Mouse (Mus musculus) erythroid progenitor cell, adult 5-6 weeks (primary cell): ENCODE results near the gene Ctla2b. TPM values are rescaled to one million over a fixed set of nuclear protein-coding genes. Genes with fewer than 3 reads are reported as not detected.
"Not testable (repeated sequence)": the region's sequence is repeated elsewhere in the genome, so short reads cannot be mapped to it uniquely, and the experiment has no call there.

Experiments used
- ATAC-seq: replicated peaks from 2 replicates; pipeline ENCODE4 v1.8.0; 2016; ENCODE audit warnings: moderate number of reproducible peaks, mild to moderate bottlenecking, moderate TSS enrichment, inconsistent platforms; ENCODE audit not compliant: poor library complexity, low FRiP score, severe bottlenecking
- total RNA-seq, 2 experiments: library from RNA; stranded (forward) in 1 of 2; stranded (reverse) in 1 of 2; fragments of 150-400 nt in 1 of 2; fragments of 186-747, 209-891 nt in 1 of 2; gene quantifications; 2 replicates each; pipeline versions ENCODE4 v1.2.3 to v1.2.4; 2015 to 2017; ENCODE audit warnings: low replicate concordance in 2 of 2

The Ctla2b gene
- total RNA-seq (2015; ENCODE audit: low replicate concordance): 2.5 and 10.1 TPM in 2 replicates
- total RNA-seq (2017; ENCODE audit: low replicate concordance): 0.90 TPM in 1 of 2 replicates, not detected in the other

- ATAC-seq: no peak
These were observed at the start of gene Ctla2b for GRCm38 (mm10) chr13:60897328-60897727. Ctla2b (minus strand) TSS chr13:60897447.

- not testable (repeated sequence) for ATAC-seq
These were observed 44.6 kb upstream of the Ctla2b start, which contains the start of gene Tpbpa for GRCm38 (mm10) chr13:60941884-60942283. Tpbpa (minus strand) TSS chr13:60941984.

GRCm38 (mm10) chr13:60936500-60936901 lies 39.3 kb upstream of the Ctla2b start, which contains the start of the genes Gm49391 and Ctla2a:
Gm49391 (minus strand) TSS chr13:60936571.
Ctla2a (minus strand) TSS chr13:60936625.
- ATAC-seq: no peak

GRCm38 (mm10) chr13:60935490-60935889 lies 38.2 kb upstream of the Ctla2b start, which contains the start of gene Gm49393:
Gm49393 (minus strand) TSS chr13:60935590.
- not testable (repeated sequence) for ATAC-seq

DNA sequence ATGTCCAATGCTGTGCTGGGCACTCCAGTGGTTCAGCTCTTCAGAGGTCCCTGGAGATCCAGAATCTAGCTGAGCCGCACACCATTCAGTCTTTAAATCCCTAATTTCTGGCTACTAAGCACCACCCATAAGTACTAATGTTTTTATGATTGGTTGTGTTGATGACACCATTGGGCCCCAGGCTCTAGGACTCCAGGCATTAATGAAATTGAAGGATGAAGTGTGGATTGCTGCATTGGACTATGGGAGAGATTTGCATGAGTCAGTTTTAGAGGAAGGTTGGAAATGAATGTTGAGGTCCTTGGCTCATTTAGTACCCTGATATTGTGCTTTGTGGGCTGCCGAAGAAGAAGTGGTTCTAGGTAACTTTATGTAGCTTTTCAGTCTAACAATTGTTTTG lies 7.5 kb upstream of the Ctla2b start, which contains the start of gene Tpbpb:
Gene Tpbpb, minus strand, starts transcription at position 101 of the 400 bp plus-strand sequence.
- not testable (repeated sequence) for ATAC-seq

DNA sequence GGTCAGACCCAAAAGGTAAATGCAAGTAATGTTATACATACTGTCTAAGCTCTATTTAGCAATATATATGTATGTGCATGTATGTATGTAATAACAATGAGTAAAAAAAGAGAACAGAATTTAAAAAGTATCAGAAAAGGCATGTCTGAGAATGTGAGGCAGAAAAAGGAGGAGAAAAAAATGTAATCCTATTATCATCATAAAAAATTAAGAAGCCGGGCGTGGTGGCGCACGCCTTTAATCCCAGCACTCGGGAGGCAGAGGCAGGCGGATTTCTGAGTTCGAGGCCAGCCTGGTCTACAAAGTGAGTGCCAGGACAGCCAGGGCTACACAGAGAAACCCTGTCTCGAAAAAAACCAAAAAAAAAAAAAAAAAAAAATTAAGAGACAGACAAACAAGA lies 453 bp downstream of the Ctla2b start, which contains the start of gene Gm49392:
Gene Gm49392, minus strand, starts transcription at position 101 of the 400 bp plus-strand sequence.
- ATAC-seq: not testable (repeated sequence)

GRCm38 (mm10) chr13:60895406-60896160 lies 1.7 kb downstream of the Ctla2b start:
- ATAC-seq: no peak

- no peak for ATAC-seq
These were observed 4.9 kb downstream of the Ctla2b start for GRCm38 (mm10) chr13:60892301-60892700.

DNA sequence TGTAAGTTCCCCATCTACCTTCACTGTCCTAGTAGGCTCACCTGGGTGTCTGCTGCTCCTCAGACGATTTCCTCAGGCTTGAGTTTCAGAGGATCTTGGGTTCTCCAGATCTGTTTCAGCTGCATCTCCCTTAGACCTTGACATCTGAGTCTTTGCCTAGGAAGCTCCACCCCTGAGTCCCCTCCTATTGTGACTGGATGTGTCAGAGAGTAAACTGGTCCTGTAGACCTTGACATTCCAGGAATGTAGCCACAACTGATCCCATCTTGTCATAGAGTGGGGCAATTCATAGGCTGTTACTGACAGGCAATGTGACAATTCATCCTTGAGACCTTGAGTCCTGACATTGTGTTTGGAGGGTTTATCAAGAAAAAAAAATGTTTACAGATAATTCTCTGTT lies 33.0 kb downstream of the Ctla2b start, which contains the start of gene 4930486L24Rik:
Gene 4930486L24Rik, minus strand, starts transcription at position 195 of the 400 bp plus-strand sequence.
- ATAC-seq: no peak

GRCm38 (mm10) chr13:60848241-60849120 lies 48.8 kb downstream of the Ctla2b start:
- ATAC-seq: no peak

Other genes starting within 250 kb of the Ctla2b start
- not detected in 2 replicates for gene BC051665, start 111.1 kb downstream of the Ctla2b start, total RNA-seq (2015; ENCODE audit: low replicate concordance)
- not detected in 2 replicates for gene BC051665, start 111.1 kb downstream of the Ctla2b start, total RNA-seq (2017; ENCODE audit: low replicate concordance)
- not detected in 2 replicates for gene Ctsll3, start 94.6 kb downstream of the Ctla2b start, total RNA-seq (2015; ENCODE audit: low replicate concordance)
- gene Ctsll3, start 94.6 kb downstream of the Ctla2b start, total RNA-seq (2017; ENCODE audit: low replicate concordance): not detected in 2 replicates
- not detected in 2 replicates for gene 4930486L24Rik, start 33.0 kb downstream of the Ctla2b start, total RNA-seq (2015; ENCODE audit: low replicate concordance)
- 0.90 TPM in 1 of 2 replicates, not detected in the other for gene 4930486L24Rik, start 33.0 kb downstream of the Ctla2b start, total RNA-seq (2017; ENCODE audit: low replicate concordance)
- not detected in 2 replicates for gene Gm49392, start 553 bp downstream of the Ctla2b start, total RNA-seq (2015; ENCODE audit: low replicate concordance)
- not detected in 2 replicates for gene Gm49392, start 553 bp downstream of the Ctla2b start, total RNA-seq (2017; ENCODE audit: low replicate concordance)
- not detected in 2 replicates for gene Tpbpb, start 7.4 kb upstream of the Ctla2b start, total RNA-seq (2015; ENCODE audit: low replicate concordance)
- gene Tpbpb, start 7.4 kb upstream of the Ctla2b start, total RNA-seq (2017; ENCODE audit: low replicate concordance): not detected in 2 replicates
- not detected in 2 replicates for gene Gm49393, start 38.1 kb upstream of the Ctla2b start, total RNA-seq (2015; ENCODE audit: low replicate concordance)
- gene Gm49393, start 38.1 kb upstream of the Ctla2b start, total RNA-seq (2017; ENCODE audit: low replicate concordance): not detected in 2 replicates
- 3.2 TPM in 1 of 2 replicates, not detected in the other for gene Gm49391, start 39.1 kb upstream of the Ctla2b start, total RNA-seq (2015; ENCODE audit: low replicate concordance)
- gene Gm49391, start 39.1 kb upstream of the Ctla2b start, total RNA-seq (2017; ENCODE audit: low replicate concordance): 3.0 TPM in 1 of 2 replicates, not detected in the other
- 5.0 TPM in 1 of 2 replicates, not detected in the other for gene Ctla2a, start 39.2 kb upstream of the Ctla2b start, total RNA-seq (2015; ENCODE audit: low replicate concordance)
- 0.53 and 10.9 TPM in 2 replicates for gene Ctla2a, start 39.2 kb upstream of the Ctla2b start, total RNA-seq (2017; ENCODE audit: low replicate concordance)
- not detected in 2 replicates for gene Tpbpa, start 44.5 kb upstream of the Ctla2b start, total RNA-seq (2015; ENCODE audit: low replicate concordance)
- gene Tpbpa, start 44.5 kb upstream of the Ctla2b start, total RNA-seq (2017; ENCODE audit: low replicate concordance): not detected in 2 replicates
- not detected in 2 replicates for gene Ctsj, start 108.5 kb upstream of the Ctla2b start, total RNA-seq (2015; ENCODE audit: low replicate concordance)
- not detected in 2 replicates for gene Ctsj, start 108.5 kb upstream of the Ctla2b start, total RNA-seq (2017; ENCODE audit: low replicate concordance)
- not detected in 2 replicates for gene Ctsq, start 143.2 kb upstream of the Ctla2b start, total RNA-seq (2015; ENCODE audit: low replicate concordance)
- not detected in 2 replicates for gene Ctsq, start 143.2 kb upstream of the Ctla2b start, total RNA-seq (2017; ENCODE audit: low replicate concordance)